Mouse (Mus musculus) embryonic facial prominence, embryonic 13.5 days (tissue): Measurements from ENCODE around the gene Srm. TPM values are rescaled to one million over a fixed set of nuclear protein-coding genes. Genes with fewer than 3 reads are reported as not detected.

ENCODE experiments used
- ATAC-seq: fragments of 200-750 bp; cut with Nextera tagmentation; 2 replicates; pipeline ENCODE4 v1.8.0; 2017; ENCODE audit warnings: low read depth; ENCODE audit not compliant: insufficient number of reproducible peaks, insufficient read depth, low FRiP score, low TSS enrichment
- H3K27ac ChIP-seq: fragments of 300-500 bp; sonication (generic); 2 replicates; pipeline ENCODE4 v1.5.1; 2015; ENCODE audit warnings: moderate library complexity, mild to moderate bottlenecking, inconsistent platforms
- H3K27me3 ChIP-seq: fragments of 300-500 bp; sonication (generic); 2 replicates; pipeline ENCODE4 v1.6.1; 2015; ENCODE audit warnings: mild to moderate bottlenecking, inconsistent platforms
- H3K36me3 ChIP-seq: fragments of 300-500 bp; sonication (generic); 2 replicates; pipeline ENCODE4 v1.6.1; 2015; ENCODE audit warnings: mild to moderate bottlenecking, inconsistent platforms
- H3K4me1 ChIP-seq: fragments of 300-500 bp; sonication (generic); 2 replicates; pipeline ENCODE4 v1.6.1; 2015; ENCODE audit warnings: inconsistent platforms
- H3K4me2 ChIP-seq: fragments of 300-500 bp; sonication (generic); 2 replicates; pipeline ENCODE4 v1.6.1; 2015; ENCODE audit warnings: moderate library complexity, mild to moderate bottlenecking, inconsistent platforms
- H3K4me3 ChIP-seq: fragments of 300-500 bp; sonication (generic); 2 replicates; pipeline ENCODE4 v1.5.1; 2015; ENCODE audit warnings: mild to moderate bottlenecking, inconsistent platforms
- H3K9ac ChIP-seq: fragments of 300-500 bp; sonication (generic); 2 replicates; pipeline ENCODE4 v1.6.1; 2015; ENCODE audit warnings: mild to moderate bottlenecking, inconsistent platforms
- H3K9me3 ChIP-seq: fragments of 300-500 bp; sonication (generic); 2 replicates; pipeline ENCODE4 v1.6.1; 2016; ENCODE audit warnings: inconsistent platforms
- WGBS: fragments of 180-500 bp; shearing (Covaris S2); methylation state at CpG from one replicate; pipeline ENCODE4 v1.1.7; 2015; ENCODE audit warnings: mixed read lengths; 5-methylcytosine and 5-hydroxymethylcytosine counted together
- polyA plus RNA-seq: library from polyadenylated mRNA; unstranded; fragments of >200 nt; fragmentation: Nextera tagmentation; extraction: Ambion mirVana; gene quantifications from 2 replicates; pipeline ENCODE4 v1.2.1, GENCODE M21; 2015

The Srm gene
- polyA plus RNA-seq, 1 experiment from 2014 or later: 214 TPM

DNA sequence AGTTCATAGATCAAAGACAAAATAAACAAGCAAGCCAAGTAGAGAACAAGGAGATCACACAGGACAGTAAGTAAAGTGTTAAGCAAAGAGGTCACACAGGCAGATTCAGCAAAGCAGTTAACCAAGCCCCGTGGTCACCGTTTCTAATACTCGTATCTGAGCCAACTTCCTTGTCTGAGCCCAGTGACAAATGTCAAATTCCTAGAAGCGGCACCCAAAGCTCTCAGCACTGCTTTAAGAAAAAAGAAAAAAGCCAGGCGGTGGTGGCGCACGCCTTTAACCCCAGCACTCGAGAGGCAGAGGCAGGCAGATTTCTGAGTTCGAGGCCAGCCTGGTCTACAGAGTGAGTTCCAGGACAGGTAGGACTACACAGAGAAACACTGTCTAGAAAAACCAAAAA lies 4.7 kb upstream of the Srm start:
- H3K4me2 ChIP-seq: no peak overlapping the region
- H3K27me3 ChIP-seq: no peaks in the 10 kb centered on the region
- ATAC-seq: no peak
- H3K36me3 ChIP-seq: peaks cover 16% of the 10 kb centered on the region
- H3K4me1 ChIP-seq: peaks cover 7% of the 10 kb centered on the region; the same call in 1 of the 2 replicates
- no peak overlapping the region for H3K9ac ChIP-seq
- no peak overlapping the region for H3K4me3 ChIP-seq
- no peak overlapping the region for H3K27ac ChIP-seq
- WGBS: 83% methylated on average over 9 of the region's 9 CpGs
- H3K9me3 ChIP-seq: no peaks in the 10 kb centered on the region

DNA sequence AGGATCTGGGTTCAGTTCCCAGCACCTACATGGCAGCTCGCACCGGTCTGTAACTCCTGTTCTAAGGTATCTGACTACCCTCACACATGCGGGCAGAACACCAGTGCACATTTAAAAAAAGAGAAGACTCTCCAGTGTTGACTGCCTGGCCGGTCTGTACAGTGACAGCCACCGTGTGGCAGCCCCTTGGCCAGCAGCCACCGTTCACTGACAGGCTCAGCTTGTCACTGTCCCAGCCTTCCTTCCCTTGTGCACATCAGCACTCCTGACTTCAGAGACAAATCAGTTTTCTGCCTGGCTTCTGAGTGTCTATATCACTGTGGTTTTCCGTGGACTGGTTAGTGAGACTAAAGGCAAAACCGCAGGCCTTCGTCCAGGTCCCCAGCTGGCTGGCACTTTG lies 2.5 kb upstream of the Srm start:
- Histone ChIP-seq H3K27ac (no peak overlapping the region), H3K9me3 (no peaks in the 10 kb centered on the region), H3K4me1 (peaks cover 20% of the 10 kb centered on the region), H3K36me3 (peaks cover 13% of the 10 kb centered on the region), H3K27me3 (no peaks in the 10 kb centered on the region), H3K9ac (no peak overlapping the region), H3K4me3 (no peak overlapping the region), H3K4me2 (no peak overlapping the region)
- no peak for ATAC-seq
- 83% methylated on average over 9 of the region's 9 CpGs for WGBS

DNA sequence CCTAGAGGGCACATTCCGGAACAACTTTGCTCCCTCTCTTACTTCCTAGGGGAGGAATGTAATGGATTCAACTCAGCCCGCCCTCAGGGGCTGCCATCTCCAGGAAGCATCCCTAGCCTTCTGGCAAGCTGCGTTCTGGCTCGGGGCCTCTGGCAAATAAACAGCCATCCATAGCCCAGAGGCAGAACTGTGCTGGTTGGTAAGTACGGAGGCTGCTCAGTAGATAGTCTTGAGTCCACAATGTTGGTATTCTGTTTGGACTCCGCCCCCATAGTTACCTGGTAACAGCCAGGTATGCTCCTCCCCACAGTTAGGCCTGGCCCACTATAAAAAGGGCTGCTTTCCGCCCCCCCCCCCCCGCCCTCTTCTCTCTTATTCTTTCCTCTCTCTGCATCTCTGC lies 1.7 kb upstream of the Srm start:
- no peaks in the 10 kb centered on the region for H3K9me3 ChIP-seq
- no peak for ATAC-seq
- peaks cover 20% of the 10 kb centered on the region for H3K4me1 ChIP-seq
- H3K4me3 ChIP-seq: no peak overlapping the region
- no peak overlapping the region for H3K27ac ChIP-seq
- no peaks in the 10 kb centered on the region for H3K27me3 ChIP-seq
- 44% methylated on average over 6 of the region's 8 CpGs for WGBS
- no peak overlapping the region for H3K4me2 ChIP-seq
- H3K36me3 ChIP-seq: peaks cover 20% of the 10 kb centered on the region
- H3K9ac ChIP-seq: no peak overlapping the region

DNA sequence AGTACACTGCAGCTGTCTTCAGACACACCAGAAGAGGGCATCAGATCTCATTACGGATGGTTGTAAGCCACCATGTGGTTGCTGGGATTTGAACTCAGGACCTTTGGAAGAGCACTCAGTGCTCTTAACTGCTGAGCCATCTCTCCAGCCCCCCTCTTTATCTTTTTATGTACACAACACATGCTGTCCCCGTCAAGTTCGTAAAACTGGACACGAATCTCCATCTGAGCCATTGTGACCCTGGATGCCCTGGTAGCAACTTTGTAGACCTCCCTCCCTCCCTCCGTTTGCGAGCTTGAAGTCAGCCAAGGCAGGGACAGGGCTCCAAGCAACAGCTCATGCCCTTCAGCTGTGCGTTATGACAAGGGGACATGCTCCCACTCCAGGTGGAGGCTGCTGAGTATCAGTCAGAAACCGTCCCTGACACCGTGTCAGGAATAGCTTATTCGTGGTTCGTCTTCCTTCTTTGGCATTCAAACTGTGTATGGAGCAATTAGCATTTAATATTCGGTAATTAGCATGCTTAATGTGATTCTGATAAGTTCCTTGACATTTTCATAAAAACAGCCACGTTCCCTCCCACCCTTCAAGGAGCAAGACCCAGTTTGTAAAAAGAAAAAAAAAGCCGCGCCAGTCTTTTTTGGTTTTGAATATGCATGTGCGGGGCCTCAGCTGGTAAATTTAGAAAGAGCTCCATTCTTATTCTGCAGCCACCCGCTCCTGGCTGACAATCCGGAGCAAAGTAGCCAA lies 707 bp upstream of the Srm start:
- H3K4me2 ChIP-seq: peak overlapping the region; percentile 88
- peak overlapping the region; percentile 80 for H3K27ac ChIP-seq
- peaks cover 20% of the 10 kb centered on the region for H3K4me1 ChIP-seq
- 8% methylated on average over 18 of the region's 18 CpGs for WGBS
- peak overlapping the region; percentile 93 for H3K4me3 ChIP-seq
- peaks cover 31% of the 10 kb centered on the region for H3K36me3 ChIP-seq
- no peaks in the 10 kb centered on the region for H3K9me3 ChIP-seq
- H3K27me3 ChIP-seq: no peaks in the 10 kb centered on the region
- H3K9ac ChIP-seq: peak overlapping the region; percentile 89
- ATAC-seq: no peak

DNA sequence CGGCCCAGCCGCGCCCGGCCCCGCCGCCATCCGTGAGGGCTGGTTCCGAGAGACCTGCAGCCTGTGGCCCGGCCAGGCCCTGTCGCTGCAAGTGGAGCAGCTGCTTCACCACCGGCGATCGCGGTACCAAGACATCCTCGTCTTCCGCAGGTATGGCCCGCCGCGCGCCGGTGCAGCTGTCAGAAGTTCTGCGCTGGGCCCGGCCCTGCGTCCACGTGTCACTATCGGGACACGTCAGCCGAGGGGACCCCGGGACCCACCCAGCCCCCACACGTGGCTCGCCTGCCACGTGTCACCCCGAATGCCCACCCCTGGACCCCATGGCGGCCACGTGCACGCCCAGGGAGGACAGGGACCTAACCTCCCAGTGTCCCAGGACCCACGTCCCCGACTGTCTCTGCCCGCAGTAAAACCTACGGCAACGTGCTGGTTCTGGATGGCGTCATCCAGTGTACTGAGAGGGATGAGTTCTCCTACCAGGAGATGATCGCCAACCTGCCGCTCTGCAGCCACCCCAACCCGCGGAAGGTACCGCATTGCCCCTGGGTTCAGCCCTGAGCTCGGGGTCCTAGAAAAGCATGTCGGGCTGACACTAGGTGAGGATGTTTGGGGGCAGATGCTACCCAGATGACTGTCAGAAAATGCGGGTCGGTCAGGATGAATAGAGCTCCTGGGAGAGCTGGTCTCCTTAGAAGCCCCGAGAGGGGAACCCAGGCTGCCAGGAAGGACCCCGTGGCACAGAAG lies 506 bp downstream of the Srm start:
- Histone ChIP-seq H3K4me3 (peak overlapping the region; percentile 93), H3K9me3 (no peaks in the 10 kb centered on the region), H3K36me3 (peaks cover 43% of the 10 kb centered on the region), H3K4me1 (peaks cover 20% of the 10 kb centered on the region), H3K4me2 (peak overlapping the region; percentile 88), H3K9ac (peak overlapping the region; percentile 89), H3K27me3 (no peaks in the 10 kb centered on the region), H3K27ac (peak overlapping the region; percentile 66; the same call in 1 of the 2 replicates)
- WGBS: under 1% methylated on average over 52 of the region's 53 CpGs
- peak; percentile 0; the same call in 1 of the 2 replicates for ATAC-seq

DNA sequence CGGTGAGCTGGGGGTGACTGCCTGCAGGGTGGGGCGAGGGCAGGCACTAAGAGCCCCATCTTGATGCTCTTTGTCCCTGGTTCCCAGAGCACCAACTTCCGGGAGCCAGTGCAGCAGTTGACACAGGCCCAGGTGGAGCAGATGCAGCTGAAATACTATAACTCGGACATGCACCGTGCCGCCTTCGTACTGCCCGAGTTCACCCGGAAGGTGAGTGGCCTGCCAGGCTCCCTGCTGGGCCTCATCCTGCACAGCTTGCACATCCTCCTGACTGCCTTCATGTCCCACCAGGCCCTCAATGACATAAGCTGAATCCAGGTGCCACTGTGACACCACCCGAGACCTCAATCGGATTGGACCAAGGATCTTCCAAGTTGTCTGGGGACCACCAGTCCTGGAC lies 2.7 kb downstream of the Srm start:
- WGBS: 94% methylated on average over 11 of the region's 11 CpGs

DNA sequence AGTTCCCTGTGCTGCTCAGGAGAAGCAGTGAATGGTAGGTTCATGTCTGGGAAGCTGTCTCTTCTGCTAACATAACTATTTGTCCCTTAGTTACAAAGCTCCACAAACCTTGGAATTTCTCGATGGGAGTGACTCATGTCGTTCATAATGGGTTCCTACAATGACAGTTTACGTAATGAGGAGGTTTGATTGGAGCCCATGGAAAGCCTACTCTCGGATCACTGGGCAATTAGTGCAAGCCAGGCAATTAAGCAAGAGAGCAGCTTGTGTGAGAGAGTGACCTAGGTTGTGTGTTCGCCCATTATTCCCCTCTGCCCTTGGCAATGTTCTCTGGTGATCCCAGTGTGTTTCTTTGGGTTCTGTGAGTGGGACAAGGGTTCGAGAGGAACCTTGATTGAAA lies 4.6 kb downstream of the Srm start:
- peaks cover 12% of the 10 kb centered on the region for H3K4me1 ChIP-seq
- no peak overlapping the region for H3K9ac ChIP-seq
- H3K27me3 ChIP-seq: no peaks in the 10 kb centered on the region
- no peak overlapping the region for H3K4me2 ChIP-seq
- WGBS: 88% methylated on average over 6 of the region's 6 CpGs
- H3K4me3 ChIP-seq: no peak overlapping the region
- H3K9me3 ChIP-seq: no peaks in the 10 kb centered on the region
- no peak overlapping the region for H3K27ac ChIP-seq
- peaks cover 69% of the 10 kb centered on the region for H3K36me3 ChIP-seq
- no peak for ATAC-seq

More for the DNA sequence above, 2.7 kb downstream of the Srm start:
- Histone ChIP-seq H3K4me3 (0 out of 2 replicates have a peak overlapping the region, but pooled peaks have one; percentile 2), H3K9me3 (no peaks in the 10 kb centered on the region), H3K27ac (no peak overlapping the region), H3K4me2 (no peak overlapping the region), H3K4me1 (peaks cover 20% of the 10 kb centered on the region), H3K36me3 (peaks cover 64% of the 10 kb centered on the region), H3K9ac (no peak overlapping the region), H3K27me3 (no peaks in the 10 kb centered on the region)
- ATAC-seq: no peak

DNA sequence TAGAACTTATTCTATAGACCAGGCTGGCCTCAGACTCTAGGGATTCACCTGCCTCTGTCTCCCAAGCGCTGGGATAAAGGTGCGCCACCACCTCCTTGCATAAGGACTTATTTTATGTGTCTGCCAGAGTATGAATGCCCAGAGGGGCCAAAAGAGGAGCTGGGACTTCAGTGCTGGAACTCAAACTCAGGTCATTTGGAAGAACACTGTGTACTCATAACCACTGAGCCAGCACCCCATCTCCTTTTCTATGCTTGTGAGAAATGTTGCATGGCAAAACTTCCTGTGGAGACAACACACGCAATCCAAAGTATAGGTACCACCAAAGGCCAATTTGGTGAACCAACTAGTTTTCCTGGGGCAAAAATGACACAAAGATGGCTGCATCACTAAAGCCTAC lies 5.4 kb downstream of the Srm start:
- Histone ChIP-seq H3K9me3 (no peaks in the 10 kb centered on the region), H3K4me2 (no peak overlapping the region), H3K27ac (no peak overlapping the region), H3K4me1 (peaks cover 12% of the 10 kb centered on the region), H3K36me3 (peaks cover 69% of the 10 kb centered on the region), H3K9ac (no peak overlapping the region), H3K27me3 (no peaks in the 10 kb centered on the region), H3K4me3 (no peak overlapping the region)
- 97% methylated on average over 3 of the region's 3 CpGs for WGBS
- ATAC-seq: no peak

DNA sequence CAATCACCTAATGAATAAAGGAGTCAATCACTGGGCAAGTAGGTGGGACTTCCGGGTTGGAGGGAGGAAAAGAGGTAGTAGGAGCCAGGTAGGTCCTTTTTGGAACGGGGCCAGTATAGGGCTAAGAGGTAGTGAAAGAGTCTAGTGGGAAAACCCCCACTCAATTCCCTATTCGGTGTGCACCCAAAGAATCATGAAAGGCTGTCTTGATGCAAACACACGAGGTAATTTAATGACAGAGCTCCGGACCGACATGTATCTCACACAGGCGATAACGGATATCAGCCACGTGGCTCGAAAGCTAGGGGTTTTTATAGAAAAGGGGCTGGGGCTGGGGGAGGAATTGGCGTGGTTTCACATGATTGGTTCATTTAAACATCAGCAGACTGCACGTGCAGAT lies 7.5 kb downstream of the Srm start:
- WGBS: 91% methylated on average over 12 of the region's 12 CpGs
- Histone ChIP-seq H3K36me3 (peaks cover 56% of the 10 kb centered on the region), H3K27ac (no peak overlapping the region), H3K4me3 (no peak overlapping the region), H3K9me3 (no peaks in the 10 kb centered on the region), H3K4me2 (no peak overlapping the region), H3K9ac (no peak overlapping the region), H3K4me1 (no peaks in the 10 kb centered on the region), H3K27me3 (no peaks in the 10 kb centered on the region)
- ATAC-seq: no peak

DNA sequence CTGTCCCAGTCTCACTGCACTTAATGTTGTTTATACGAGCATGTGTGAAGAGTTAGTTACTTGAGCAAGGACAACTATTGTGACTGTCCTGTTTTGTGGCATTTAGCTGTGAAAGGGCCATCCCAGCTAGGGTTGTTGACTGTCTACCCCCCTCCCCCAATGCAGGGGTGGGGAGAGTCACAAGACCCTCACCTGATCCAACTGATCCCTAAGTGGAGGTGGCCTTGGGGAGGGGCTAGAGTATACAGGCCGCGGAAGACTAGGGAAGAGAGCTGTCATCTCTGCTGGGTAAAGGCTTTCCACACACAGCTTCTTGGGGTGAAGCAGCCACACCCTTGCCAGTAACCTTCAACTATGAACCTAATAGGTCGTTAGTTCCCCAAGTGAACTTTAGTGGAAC lies 9.0 kb downstream of the Srm start:
- 85% methylated on average over 4 of the region's 4 CpGs for WGBS

DNA sequence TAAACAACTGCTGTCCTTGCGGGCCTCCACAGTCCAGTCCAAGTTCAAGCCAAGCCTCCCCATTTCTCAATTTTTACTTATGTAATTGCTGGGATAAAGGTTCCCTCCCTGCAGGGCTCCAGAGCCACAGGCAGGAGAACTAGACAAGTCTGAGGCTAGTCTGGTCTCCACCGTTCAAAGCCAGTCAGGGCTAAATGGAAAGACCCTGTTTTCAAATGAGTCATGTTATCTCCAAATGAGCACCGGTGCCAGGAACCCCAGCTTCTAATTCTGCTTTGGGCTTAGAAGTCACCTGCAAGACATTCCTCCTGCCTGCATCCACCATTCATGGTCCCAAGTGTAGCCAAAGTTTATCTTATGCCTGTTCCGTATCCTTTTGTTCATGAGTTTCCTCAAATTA lies 10.6 kb downstream of the Srm start:
- Histone ChIP-seq H3K27me3 (no peaks in the 10 kb centered on the region), H3K4me2 (no peak overlapping the region), H3K9ac (no peak overlapping the region), H3K27ac (no peak overlapping the region), H3K36me3 (peaks cover 26% of the 10 kb centered on the region), H3K9me3 (no peaks in the 10 kb centered on the region), H3K4me3 (no peak overlapping the region), H3K4me1 (no peaks in the 10 kb centered on the region)
- no peak for ATAC-seq
- 83% methylated on average over 4 of the region's 4 CpGs for WGBS

More for the DNA sequence above, 9.0 kb downstream of the Srm start:
- no peak overlapping the region for H3K4me2 ChIP-seq
- no peak overlapping the region for H3K27ac ChIP-seq
- H3K36me3 ChIP-seq: peaks cover 41% of the 10 kb centered on the region
- H3K4me1 ChIP-seq: no peaks in the 10 kb centered on the region
- ATAC-seq: no peak
- H3K9ac ChIP-seq: no peak overlapping the region
- no peak overlapping the region for H3K4me3 ChIP-seq
- H3K27me3 ChIP-seq: no peaks in the 10 kb centered on the region
- H3K9me3 ChIP-seq: no peaks in the 10 kb centered on the region
